Mouse (Mus musculus) intestine, embryonic 16.5 days (tissue): ENCODE measurements around the gene Snrpe. TPM values are rescaled to one million over a fixed set of nuclear protein-coding genes. Genes with fewer than 3 reads are reported as not detected.

Experiments
- ATAC-seq: fragments of 200-750 bp; cut with Nextera tagmentation; 2 replicates; pipeline ENCODE4 v1.8.0; 2017; ENCODE audit warnings: moderate TSS enrichment, moderate library complexity
- H3K27ac ChIP-seq: fragments of 300-500 bp; sonication (generic); 2 replicates; pipeline ENCODE4 v1.5.1; 2014; ENCODE audit warnings: mild to moderate bottlenecking, low read length
- H3K27me3 ChIP-seq: fragments of 300-500 bp; sonication (generic); replicated peaks from 2 replicates; pipeline ENCODE4 v1.6.1; 2014; ENCODE audit warnings: low read length, control low read depth, mixed read lengths; ENCODE audit not compliant: control insufficient read depth, insufficient read depth
- H3K36me3 ChIP-seq: fragments of 300-500 bp; sonication (generic); 2 replicates; pipeline ENCODE4 v1.6.1; 2014; ENCODE audit warnings: low read length, control low read depth; ENCODE audit not compliant: control insufficient read depth, insufficient read depth
- H3K4me1 ChIP-seq: fragments of 300-500 bp; sonication (generic); 2 replicates; pipeline ENCODE4 v1.6.1; 2014; ENCODE audit warnings: low read length, control low read depth, mixed read lengths; ENCODE audit not compliant: control insufficient read depth, insufficient read depth
- H3K4me2 ChIP-seq: fragments of 300-500 bp; sonication (generic); 2 replicates; pipeline ENCODE4 v1.6.1; 2014; ENCODE audit warnings: low read depth, low read length, control low read depth
- H3K4me3 ChIP-seq: fragments of 300-500 bp; sonication (generic); 2 replicates; pipeline ENCODE4 v1.5.1; 2014; ENCODE audit warnings: mild to moderate bottlenecking, low read length
- H3K9ac ChIP-seq: fragments of 300-500 bp; sonication (generic); 2 replicates; pipeline ENCODE4 v1.6.1; 2014; ENCODE audit warnings: low read depth, low read length
- H3K9me3 ChIP-seq: fragments of 300-500 bp; sonication (generic); 2 replicates; pipeline ENCODE4 v1.6.1; 2016; ENCODE audit warnings: low read length, control low read depth; ENCODE audit not compliant: control insufficient read depth
- WGBS: fragments of 180-500 bp; shearing (Covaris S2); extraction: QIAGEN DNeasy Blood & Tissue Kit; methylation state at CpG from one replicate; pipeline ENCODE4 v1.1.7; 2014; 5-methylcytosine and 5-hydroxymethylcytosine counted together
- polyA plus RNA-seq: library from polyadenylated mRNA; unstranded; fragments of >200 nt; fragmentation: Nextera tagmentation; extraction: Ambion mirVana; gene quantifications from 2 replicates; pipeline ENCODE4 v1.2.1, GENCODE M21; 2015

The Snrpe gene
- polyA plus RNA-seq, 1 experiment from 2014 or later: 495 TPM

GRCm38 (mm10) chr1:133571293-133571692 is 38.8 kb downstream of the Snrpe start:
- Histone ChIP-seq H3K9me3 (peaks cover 3% of the 10 kb centered on the region; the same call in 1 of the 2 replicates), H3K27me3 (no peaks in the 10 kb centered on the region), H3K4me3 (no peak overlapping the region), H3K4me2 (no peak overlapping the region), H3K36me3 (no peaks in the 10 kb centered on the region), H3K4me1 (no peaks in the 10 kb centered on the region), H3K9ac (no peak overlapping the region), H3K27ac (no peak overlapping the region)
- ATAC-seq: no peak
- WGBS: 68% methylated on average over 11 of the region's 11 CpGs

Other genes with a start within 250 kb of the Snrpe start
- 3.0 and 3.5 TPM in 2 replicates for gene Etnk2, start 246.7 kb downstream of the Snrpe start, polyA plus RNA-seq
- gene Sox13, start 185.9 kb downstream of the Snrpe start, polyA plus RNA-seq: 5.5 and 7.0 TPM in 2 replicates
- not detected in 2 replicates for gene Zbed6, start 50.6 kb upstream of the Snrpe start, polyA plus RNA-seq
- gene Gm38394, start 51.0 kb upstream of the Snrpe start, polyA plus RNA-seq: 3.2 TPM in 2 replicates
- gene Lax1, start 79.8 kb upstream of the Snrpe start, polyA plus RNA-seq: 0.44 and 0.66 TPM in 2 replicates
- gene Atp2b4, start 190.8 kb upstream of the Snrpe start, polyA plus RNA-seq: 14.8 and 14.9 TPM in 2 replicates